Mouse (Mus musculus) intestine, postnatal 0 days (tissue): Measurements from ENCODE around the gene Trim39. TPM values are rescaled to one million over a fixed set of nuclear protein-coding genes. Genes with fewer than 3 reads are reported as not detected.
"Not testable (repeated sequence)": the region's sequence is repeated elsewhere in the genome, so short reads cannot be mapped to it uniquely, and the experiment has no call there.

Experiments
- ATAC-seq: fragments of 200-750 bp; cut with Nextera tagmentation; 2 replicates; pipeline ENCODE4 v1.8.0; 2017; ENCODE audit warnings: mild to moderate bottlenecking, moderate TSS enrichment, moderate library complexity
- H3K27ac ChIP-seq: fragments of 300-500 bp; sonication (generic); 2 replicates; pipeline ENCODE4 v1.5.1; 2014; ENCODE audit warnings: mild to moderate bottlenecking, low read depth, low read length, moderate library complexity
- H3K27me3 ChIP-seq: fragments of 300-500 bp; sonication (generic); replicated peaks from 2 replicates; pipeline ENCODE4 v1.6.1; 2014; ENCODE audit warnings: low read length, mixed read lengths; ENCODE audit not compliant: control insufficient read depth, insufficient read depth
- H3K36me3 ChIP-seq: fragments of 300-500 bp; sonication (generic); 2 replicates; pipeline ENCODE4 v1.6.1; 2014; ENCODE audit warnings: mild to moderate bottlenecking, moderate library complexity; ENCODE audit not compliant: control insufficient read depth, insufficient read depth
- H3K4me1 ChIP-seq: fragments of 300-500 bp; sonication (generic); replicated peaks from 2 replicates; pipeline ENCODE4 v1.6.1; 2014; ENCODE audit warnings: antibody characterized with exemption, low read length, mixed read lengths; ENCODE audit not compliant: control insufficient read depth, insufficient read depth
- H3K4me2 ChIP-seq: fragments of 300-500 bp; sonication (generic); replicated peaks from 2 replicates; pipeline ENCODE4 v1.6.1; 2014; ENCODE audit warnings: low read depth, mild to moderate bottlenecking, moderate library complexity
- H3K4me3 ChIP-seq: fragments of 300-500 bp; sonication (generic); 2 replicates; pipeline ENCODE4 v1.5.1; 2014; ENCODE audit warnings: low read depth, low read length
- H3K9ac ChIP-seq: fragments of 300-500 bp; sonication (generic); 2 replicates; pipeline ENCODE4 v1.6.1; 2014; ENCODE audit warnings: mild to moderate bottlenecking, low read depth, low read length
- H3K9me3 ChIP-seq: fragments of 300-500 bp; sonication (generic); 2 replicates; pipeline ENCODE4 v1.6.1; 2016; ENCODE audit warnings: mixed run types; ENCODE audit not compliant: control insufficient read depth
- CTCF ChIP-seq: sonication (generic); IDR thresholded peaks from 2 replicates; pipeline ENCODE4 v1.5.1; 2016; ENCODE audit warnings: low read depth, mild to moderate bottlenecking, control low read depth, antibody characterized with exemption, moderate library complexity
- WGBS: fragments of 180-500 bp; shearing (Covaris S2); extraction: QIAGEN DNeasy Blood & Tissue Kit; methylation state at CpG from one replicate; pipeline ENCODE4 v1.1.7; 2014; 5-methylcytosine and 5-hydroxymethylcytosine counted together
- polyA plus RNA-seq: library from polyadenylated mRNA; unstranded; fragments of >200 nt; fragmentation: Nextera tagmentation; extraction: Ambion mirVana; gene quantifications from 2 replicates; pipeline ENCODE4 v1.2.1, GENCODE M21; 2015

The Trim39 gene
- polyA plus RNA-seq = 4.2 and 5.7 TPM in 2 replicates

- no peak for TF ChIP-seq CTCF
- peak; percentile 86 for ATAC-seq
- 1% methylated on average over 39 of the region's 43 CpGs for WGBS
These were observed at the start of gene Trim39 for GRCm38 (mm10) chr17:36271586-36272256. Trim39 (minus strand) TSS chr17:36272247.

GRCm38 (mm10) chr17:36315689-36316253 is 43.7 kb upstream of the Trim39 start:
- TF ChIP-seq CTCF = no peak
- H3K4me1 ChIP-seq = no peaks in the 10 kb centered on the region
- H3K4me3 ChIP-seq = peak overlapping the region; percentile 52
- ATAC-seq = no peak
- H3K9me3 ChIP-seq = no peaks in the 10 kb centered on the region
- no peak overlapping the region for H3K27ac ChIP-seq
- H3K36me3 ChIP-seq = no peaks in the 10 kb centered on the region
- no peak overlapping the region for H3K9ac ChIP-seq
- H3K27me3 ChIP-seq = no peaks in the 10 kb centered on the region
- H3K4me2 ChIP-seq = peak overlapping the region; percentile 78
- 33% methylated on average over 5 of the region's 5 CpGs for whole genome bisulfite sequencing

More at GRCm38 (mm10) chr17:36271586-36272256, at the start of gene Trim39:
- peak within 1 kb of the TSS; percentile 94 for H3K27ac ChIP-seq
- peaks cover 4% of the 10 kb centered on the region for H3K4me1 ChIP-seq
- H3K27me3 ChIP-seq = no peaks in the 10 kb centered on the region
- no peaks in the 10 kb centered on the region for H3K9me3 ChIP-seq
- peak within 1 kb of the TSS; percentile 73 for H3K4me2 ChIP-seq
- H3K36me3 ChIP-seq = peaks cover 22% of the 10 kb centered on the region
- H3K9ac ChIP-seq = peak within 1 kb of the TSS; percentile 96
- H3K4me3 ChIP-seq = peak within 1 kb of the TSS; percentile 93

- Histone ChIP-seq H3K9ac (peak overlapping the region; percentile 38; the same call in 1 of the 2 replicates), H3K36me3 (no peaks in the 10 kb centered on the region), H3K4me1 (no peaks in the 10 kb centered on the region), H3K27me3 (no peaks in the 10 kb centered on the region), H3K9me3 (no peaks in the 10 kb centered on the region), H3K4me3 (peak overlapping the region; percentile 52), H3K27ac (no peak overlapping the region), H3K4me2 (peak overlapping the region; percentile 78)
- 1% methylated on average over 19 of the region's 19 CpGs for WGBS
- ATAC-seq = peak; percentile 38; the same call in 1 of the 2 replicates
- TF ChIP-seq CTCF = no peak
These were observed 43.1 kb upstream of the Trim39 start for GRCm38 (mm10) chr17:36315041-36315688.

GRCm38 (mm10) chr17:36314511-36314910 is 42.5 kb upstream of the Trim39 start:
- no peak for TF ChIP-seq CTCF
- ATAC-seq = no peak
- no peaks in the 10 kb centered on the region for H3K36me3 ChIP-seq
- H3K9me3 ChIP-seq = no peaks in the 10 kb centered on the region
- peak overlapping the region; percentile 78 for H3K4me2 ChIP-seq
- no peak overlapping the region for H3K27ac ChIP-seq
- H3K9ac ChIP-seq = 0 out of 2 replicates have a peak overlapping the region, but pooled peaks have one; percentile 38
- H3K27me3 ChIP-seq = no peaks in the 10 kb centered on the region
- 2% methylated on average over 9 of the region's 9 CpGs for WGBS
- H3K4me3 ChIP-seq = peak overlapping the region; percentile 52
- no peaks in the 10 kb centered on the region for H3K4me1 ChIP-seq

GRCm38 (mm10) chr17:36309293-36309692 is 37.2 kb upstream of the Trim39 start:
- Histone ChIP-seq H3K36me3 (no peaks in the 10 kb centered on the region), H3K4me3 (no peak overlapping the region), H3K4me1 (no peaks in the 10 kb centered on the region), H3K4me2 (no peak overlapping the region), H3K27me3 (no peaks in the 10 kb centered on the region), H3K27ac (no peak overlapping the region), H3K9ac (no peak overlapping the region), H3K9me3 (no peaks in the 10 kb centered on the region)
- no peak for TF ChIP-seq CTCF
- ATAC-seq = no peak
- WGBS = 32% methylated on average over 1 of the region's 1 CpGs

GRCm38 (mm10) chr17:36308855-36309254 is 36.8 kb upstream of the Trim39 start:
- not testable (repeated sequence) for H3K27me3 ChIP-seq, H3K9me3 ChIP-seq, H3K4me1 ChIP-seq, H3K36me3 ChIP-seq, H3K9ac ChIP-seq, H3K27ac ChIP-seq, ATAC-seq, H3K4me3 ChIP-seq, H3K4me2 ChIP-seq
- 0% methylated on average over 3 of the region's 3 CpGs for WGBS
- TF ChIP-seq CTCF = peak; percentile 86
